Comparison of ENCODE assay signal across 1 mouse cellular context in the genomic region with DNA sequence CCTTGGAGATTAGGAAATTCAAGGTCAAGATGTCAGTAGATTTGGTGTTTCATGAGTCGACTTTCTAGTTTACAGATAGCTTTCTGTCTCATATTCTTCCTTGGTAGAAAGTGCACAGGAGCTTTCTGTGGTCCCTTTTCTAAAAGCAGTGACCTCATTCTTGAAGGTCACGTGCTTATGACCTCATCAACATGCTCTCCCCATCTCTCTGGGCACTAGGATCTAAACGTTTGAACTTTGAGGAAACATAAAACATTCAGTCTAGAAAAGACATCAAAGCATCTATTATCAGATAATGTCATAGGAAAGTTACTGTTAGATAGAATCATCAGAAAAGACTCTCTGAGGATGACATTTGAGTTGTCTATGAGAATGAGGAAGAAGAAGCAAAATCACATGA.
TF ChIP-seq lines count a peak whose summit lies in the region.

No protein-coding gene starts in this region.

TF ChIP-seq in CH12.LX, 34 proteins besides CTCF, POLR2A, EP300 and RAD21 (continued from another document):
- no peak for TF ChIP-seq KAT2A (IDR thresholded peaks at IDR 0.05; ENCODE audit: insufficient replicate concordance, low read length)
- peak; percentile 84 for TF ChIP-seq JUN (IDR thresholded peaks at IDR 0.05; ENCODE audit: insufficient read depth, low read depth, low read length)
- TF ChIP-seq CHD2 (IDR thresholded peaks at IDR 0.05; ENCODE audit: low read length): no peak
- peak; percentile 55 for TF ChIP-seq USF1 (IDR thresholded peaks at IDR 0.05; ENCODE audit: low read depth, low read length)
- TF ChIP-seq MAX (IDR thresholded peaks at IDR 0.05; ENCODE audit: low read length): peak; percentile 51; the same call in 1 of the 2 replicates
- no peak for TF ChIP-seq SMC3 (IDR thresholded peaks at IDR 0.05; ENCODE audit: low read depth, low read length)
- TF ChIP-seq RCOR1 (conservative IDR thresholded peaks at IDR 0.05; ENCODE audit: low read depth, low read length): no peak
- no peak for TF ChIP-seq NELFE (IDR thresholded peaks at IDR 0.05; ENCODE audit: low read depth, low read length)
- no peak for TF ChIP-seq ZMIZ1 (IDR thresholded peaks at IDR 0.05; ENCODE audit: low read depth, low read length)
- no peak for TF ChIP-seq ZC3H11A (IDR thresholded peaks at IDR 0.05; ENCODE audit: low read depth, low read length)
- TF ChIP-seq JUND (conservative IDR thresholded peaks at IDR 0.05; ENCODE audit: low read depth, low read length): peak; percentile 64
- no peak for TF ChIP-seq MYC (IDR thresholded peaks at IDR 0.05; ENCODE audit: low read depth, low read length)
- TF ChIP-seq BHLHE40 (IDR thresholded peaks at IDR 0.05; ENCODE audit: low read depth, low read length): peak; percentile 85
- TF ChIP-seq ETS1 (conservative IDR thresholded peaks at IDR 0.05; ENCODE audit: low read depth, low read length): no peak; the same call in 1 of the 2 replicates
- TF ChIP-seq MEF2A (IDR thresholded peaks at IDR 0.05; ENCODE audit: borderline replicate concordance, low read depth, low read length): no peak
- no peak for TF ChIP-seq CHD1 (IDR thresholded peaks at IDR 0.05; ENCODE audit: low read depth, low read length)
- TF ChIP-seq ELF1 (IDR thresholded peaks at IDR 0.05; ENCODE audit: low read depth, low read length): no peak
- no peak for TF ChIP-seq MAZ (IDR thresholded peaks at IDR 0.05; ENCODE audit: low read depth, low read length)
- TF ChIP-seq POLR2AphosphoS2 (IDR thresholded peaks at IDR 0.05; ENCODE audit: low read depth, low read length): no peak
- TF ChIP-seq TBP (conservative IDR thresholded peaks at IDR 0.05; ENCODE audit: low read depth, low read length): no peak
- no peak for TF ChIP-seq MXI1 (IDR thresholded peaks at IDR 0.05; ENCODE audit: low read depth, low read length)
TF ChIP-seq in CH12.LX: peak in this region for 6.
